Mouse (Mus musculus) heart, adult 2 months (tissue): ENCODE data around the gene Rin3.

ENCODE experiments used
- CTCF ChIP-seq: fragments of 200-600 bp; IDR thresholded peaks from 2 replicates; pipeline ENCODE4 v1.8.1; 2022; ENCODE audit warnings: antibody characterized with exemption, mild to moderate bottlenecking, moderate library complexity
- EP300 ChIP-seq: fragments of 200-500 bp; IDR thresholded peaks from 2 replicates; pipeline ENCODE4 v1.6.1; 2011; ENCODE audit warnings: low read depth, low read length, control low read depth; ENCODE audit not compliant: insufficient read depth

DNA sequence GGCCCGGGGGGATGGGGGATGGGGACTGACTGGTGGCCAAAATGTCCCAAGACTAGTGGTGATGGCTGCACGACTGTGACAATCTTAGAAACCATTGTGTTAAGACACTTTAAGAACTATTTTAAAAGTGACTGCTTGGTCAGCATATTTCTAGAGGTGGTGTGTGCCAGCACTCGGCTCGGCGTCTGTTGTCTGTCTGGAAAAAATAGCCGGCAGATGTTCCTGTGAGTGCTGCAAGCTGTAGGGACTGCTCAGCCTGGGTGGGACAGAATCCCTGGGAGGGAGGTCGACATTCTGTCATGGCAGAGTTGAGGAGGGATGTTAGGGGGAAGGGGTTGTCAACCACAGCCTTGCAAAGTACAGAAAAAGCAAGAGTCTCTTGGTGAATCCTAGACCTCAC is 21.0 kb downstream of the Rin3 start:
- TF ChIP-seq EP300 (no peak), CTCF (no peak)
